Mouse (Mus musculus) limb, embryonic 11.5 days (tissue): ENCODE data around the gene Gjc2. TPM values are rescaled to one million over a fixed set of nuclear protein-coding genes. Genes with fewer than 3 reads are reported as not detected.

Source experiments
- ATAC-seq: fragments of 200-750 bp; cut with Nextera tagmentation; 2 replicates; pipeline ENCODE4 v1.8.0; 2017; ENCODE audit warnings: low read depth; ENCODE audit not compliant: insufficient number of reproducible peaks, low FRiP score, low TSS enrichment
- DNase-seq: peaks from one replicate; pipeline ENCODE4 v3.0.0-alpha.2; 2015; ENCODE audit warnings: low spot score
- H3K27ac ChIP-seq: fragments of 300-500 bp; sonication (generic); replicated peaks from 2 replicates; pipeline ENCODE4 v1.5.1; 2014; ENCODE audit warnings: low read depth, mild to moderate bottlenecking, low read length
- H3K27me3 ChIP-seq: fragments of 300-500 bp; sonication (generic); 2 replicates; pipeline ENCODE4 v1.6.1; 2014; ENCODE audit warnings: mild to moderate bottlenecking, low read length, mixed read lengths; ENCODE audit not compliant: control insufficient read depth, insufficient read depth
- H3K36me3 ChIP-seq: fragments of 300-500 bp; sonication (generic); 2 replicates; pipeline ENCODE4 v1.6.1; 2014; ENCODE audit warnings: mild to moderate bottlenecking, low read length, moderate library complexity, mixed read lengths; ENCODE audit not compliant: control insufficient read depth, insufficient read depth
- H3K4me1 ChIP-seq: fragments of 300-500 bp; sonication (generic); 2 replicates; pipeline ENCODE4 v1.6.1; 2014; ENCODE audit warnings: low read length, mixed read lengths; ENCODE audit not compliant: control insufficient read depth, insufficient read depth
- H3K4me2 ChIP-seq: fragments of 300-500 bp; sonication (generic); 2 replicates; pipeline ENCODE4 v1.6.1; 2014; ENCODE audit warnings: low read depth, mild to moderate bottlenecking, moderate library complexity; ENCODE audit not compliant: severe bottlenecking
- H3K4me3 ChIP-seq: fragments of 300-500 bp; sonication (generic); 2 replicates; pipeline ENCODE4 v1.5.1; 2014; ENCODE audit warnings: low read depth, low read length
- H3K9ac ChIP-seq: fragments of 300-500 bp; sonication (generic); 2 replicates; pipeline ENCODE4 v1.6.1; 2014; ENCODE audit warnings: mild to moderate bottlenecking, low read length
- H3K9me3 ChIP-seq: fragments of 300-500 bp; sonication (generic); 2 replicates; pipeline ENCODE4 v1.6.1; 2016; ENCODE audit warnings: low read length; ENCODE audit not compliant: control insufficient read depth
- WGBS: fragments of 180-500 bp; shearing (Covaris S2); extraction: QIAGEN DNeasy Blood & Tissue Kit; methylation state at CpG from one replicate; pipeline ENCODE4 v1.1.7; 2014; 5-methylcytosine and 5-hydroxymethylcytosine counted together
- polyA plus RNA-seq: library from polyadenylated mRNA; unstranded; fragments of >200 nt; fragmentation: Nextera tagmentation; extraction: Ambion mirVana; gene quantifications from 2 replicates; pipeline ENCODE4 v1.2.1, GENCODE M21; 2014

The Gjc2 gene
- polyA plus RNA-seq, 1 experiment from 2014 or later = 0.15 TPM

GRCm38 (mm10) chr11:59224470-59224869, 41.5 kb upstream of the Gjc2 start:
- no peak overlapping the region for H3K27ac ChIP-seq
- ATAC-seq = no peak
- no peak overlapping the region for H3K4me2 ChIP-seq
- no peak overlapping the region for H3K9ac ChIP-seq
- H3K9me3 ChIP-seq = no peaks in the 10 kb centered on the region
- H3K4me1 ChIP-seq = peaks cover 20% of the 10 kb centered on the region
- 74% methylated on average over 2 of the region's 2 CpGs for WGBS
- no peak overlapping the region for H3K4me3 ChIP-seq
- H3K27me3 ChIP-seq = no peaks in the 10 kb centered on the region
- DNase-seq = no peak
- peaks cover 6% of the 10 kb centered on the region; the same call in 1 of the 2 replicates for H3K36me3 ChIP-seq

GRCm38 (mm10) chr11:59224025-59224424, 41.0 kb upstream of the Gjc2 start:
- ATAC-seq (no peak), DNase-seq (no peak)
- Histone ChIP-seq H3K9ac (no peak overlapping the region), H3K36me3 (peaks cover 7% of the 10 kb centered on the region; the same call in 1 of the 2 replicates), H3K27ac (no peak overlapping the region), H3K4me3 (no peak overlapping the region), H3K27me3 (no peaks in the 10 kb centered on the region), H3K4me2 (no peak overlapping the region), H3K9me3 (no peaks in the 10 kb centered on the region), H3K4me1 (peaks cover 20% of the 10 kb centered on the region)
- 97% methylated on average over 3 of the region's 3 CpGs for WGBS

GRCm38 (mm10) chr11:59222306-59222705, 39.3 kb upstream of the Gjc2 start:
- Histone ChIP-seq H3K36me3 (peaks cover 10% of the 10 kb centered on the region; the same call in 1 of the 2 replicates), H3K27ac (no peak overlapping the region), H3K27me3 (no peaks in the 10 kb centered on the region), H3K4me1 (peaks cover 15% of the 10 kb centered on the region), H3K9ac (no peak overlapping the region), H3K9me3 (no peaks in the 10 kb centered on the region), H3K4me3 (no peak overlapping the region), H3K4me2 (no peak overlapping the region)
- DNase-seq (no peak), ATAC-seq (no peak)
- WGBS = 95% methylated on average over 4 of the region's 4 CpGs

GRCm38 (mm10) chr11:59221604-59222003, 38.6 kb upstream of the Gjc2 start:
- peaks cover 10% of the 10 kb centered on the region for H3K4me1 ChIP-seq
- no peaks in the 10 kb centered on the region for H3K9me3 ChIP-seq
- H3K9ac ChIP-seq = no peak overlapping the region
- ATAC-seq = no peak
- no peak overlapping the region for H3K4me3 ChIP-seq
- H3K4me2 ChIP-seq = no peak overlapping the region
- no peak for DNase-seq
- H3K27me3 ChIP-seq = no peaks in the 10 kb centered on the region
- H3K36me3 ChIP-seq = peaks cover 10% of the 10 kb centered on the region; the same call in 1 of the 2 replicates
- no peak overlapping the region for H3K27ac ChIP-seq

- peaks cover 10% of the 10 kb centered on the region; the same call in 1 of the 2 replicates for H3K36me3 ChIP-seq
These were observed 36.1 kb upstream of the Gjc2 start for GRCm38 (mm10) chr11:59219064-59219463.

GRCm38 (mm10) chr11:59218389-59218998, 35.5 kb upstream of the Gjc2 start:
- H3K4me1 ChIP-seq = no peaks in the 10 kb centered on the region
- H3K9ac ChIP-seq = no peak overlapping the region
- WGBS = 83% methylated on average over 4 of the region's 4 CpGs
- no peak for DNase-seq
- H3K27me3 ChIP-seq = no peaks in the 10 kb centered on the region
- H3K4me3 ChIP-seq = no peak overlapping the region
- no peak for ATAC-seq
- no peak overlapping the region for H3K27ac ChIP-seq
- H3K4me2 ChIP-seq = no peak overlapping the region
- no peaks in the 10 kb centered on the region for H3K9me3 ChIP-seq
- peaks cover 10% of the 10 kb centered on the region; the same call in 1 of the 2 replicates for H3K36me3 ChIP-seq

More at GRCm38 (mm10) chr11:59219064-59219463, 36.1 kb upstream of the Gjc2 start:
- DNase-seq = peak; percentile 60
- ATAC-seq = no peak
- no peak overlapping the region for H3K4me3 ChIP-seq
- no peaks in the 10 kb centered on the region for H3K4me1 ChIP-seq
- no peaks in the 10 kb centered on the region for H3K27me3 ChIP-seq
- H3K27ac ChIP-seq = no peak overlapping the region
- no peak overlapping the region for H3K9ac ChIP-seq
- H3K9me3 ChIP-seq = no peaks in the 10 kb centered on the region
- no peak overlapping the region for H3K4me2 ChIP-seq

- H3K27ac ChIP-seq = no peak overlapping the region
- H3K4me2 ChIP-seq = no peak overlapping the region
- 91% methylated on average over 3 of the region's 3 CpGs for WGBS
- DNase-seq = no peak
- peaks cover 15% of the 10 kb centered on the region; the same call in 1 of the 2 replicates for H3K36me3 ChIP-seq
- ATAC-seq = no peak
- no peaks in the 10 kb centered on the region for H3K9me3 ChIP-seq
- no peaks in the 10 kb centered on the region for H3K4me1 ChIP-seq
- H3K4me3 ChIP-seq = no peak overlapping the region
- H3K9ac ChIP-seq = no peak overlapping the region
- no peaks in the 10 kb centered on the region for H3K27me3 ChIP-seq
These were observed 33.9 kb upstream of the Gjc2 start for GRCm38 (mm10) chr11:59216955-59217354.

GRCm38 (mm10) chr11:59212892-59213494, 30.0 kb upstream of the Gjc2 start:
- Histone ChIP-seq H3K9ac (no peak overlapping the region), H3K27ac (no peak overlapping the region), H3K27me3 (no peaks in the 10 kb centered on the region), H3K4me3 (no peak overlapping the region), H3K4me1 (peaks cover 8% of the 10 kb centered on the region; the same call in 1 of the 2 replicates), H3K36me3 (peaks cover 13% of the 10 kb centered on the region; the same call in 1 of the 2 replicates), H3K9me3 (no peaks in the 10 kb centered on the region), H3K4me2 (no peak overlapping the region)
- DNase-seq (no peak), ATAC-seq (no peak)
- WGBS = 95% methylated on average over 12 of the region's 12 CpGs
